In genomic region chr10:130344056-130344455, GRCm38 (mm10) we compare ENCODE assay signal across 40 mouse cellular contexts. TPM values are rescaled to one million over a fixed set of nuclear protein-coding genes. Genes with fewer than 3 reads are reported as not detected.
DNase-seq lines count a peak whose midpoint lies in the region; ATAC-seq and TF ChIP-seq lines count a peak whose summit lies in the region.
"Had no signal": no experiment of that assay in that cellular context is flagged by ENCODE, and none has a peak within 500 bp of the region (broad histone marks: within the 10 kb centered on the region; RNA-seq: fewer than 3 reads in every experiment).

No protein-coding gene starts in this region.

- peak; percentile 84 for ATAC-seq in inflammation-experienced regulatory T-cells, adult 6 months
- ATAC-seq in forebrain, embryonic 14.5 days, result no peak
- ATAC-seq: forebrain, embryonic 16.5 days; liver, embryonic 12.5 days; lung, postnatal 0 days; midbrain, embryonic 16.5 days; Patski had no signal

- peak; percentile 27 for DNase-seq in thymus, postnatal 0 days (ENCODE audit: low spot score)
- no peak for DNase-seq in thymus, postnatal 25 days
- no peak for DNase-seq in MEL (ENCODE audit: low read depth, low spot score)
- DNase-seq in forebrain, embryonic 14.5 days (ENCODE audit: low spot score), result no peak
- no peak for DNase-seq in left cerebral cortex, postnatal 10 days (ENCODE audit: extremely low spot score in 1 of 2, low spot score in 2 of 2)
- DNase-seq in retina, postnatal 1 day, result no peak
- DNase-seq: adrenal gland, postnatal 25 days; cerebellum, adult 18-20 months; cerebellum, postnatal 14 days; heart, adult 2 months; heart, postnatal 4 days; kidney, adult 18-20 months; kidney, postnatal 25 days; lung, adult 18-20 months; right cerebral cortex, postnatal 14 days had no signal

- H3K27ac ChIP-seq in MEL (ENCODE audit: control insufficient read depth, low read depth, low read length), result no peak overlapping the region
- no peak overlapping the region for H3K27ac ChIP-seq in forebrain, embryonic 14.5 days (ENCODE audit: low read depth, low read length)
- H3K27ac ChIP-seq: heart, adult 2 months; hindbrain, embryonic 13.5 days; kidney, embryonic 15.5 days; layer of hippocampus, adult 2 months; left cerebral cortex, adult 2 months; limb, embryonic 13.5 days; liver, embryonic 12.5 days; macrophage; neural tube, embryonic 12.5 days had no signal

- H3K4me1 ChIP-seq in MEL (ENCODE audit: control insufficient read depth in 1 of 2, insufficient read depth in 2 of 2, low read length in 2 of 2), result no peaks in the 10 kb centered on the region
- H3K4me1 ChIP-seq in forebrain, embryonic 14.5 days (ENCODE audit: control insufficient read depth, insufficient read depth, low read length), result no peaks in the 10 kb centered on the region
- H3K4me1 ChIP-seq: heart, embryonic 12.5 days; hindbrain, embryonic 13.5 days; kidney, embryonic 15.5 days; limb, embryonic 13.5 days; liver, embryonic 12.5 days; neural tube, embryonic 12.5 days had no signal

- intact Hi-C loops in left cerebral cortex, postnatal 10 days (cut with DNase I), result no loop called here

- TF ChIP-seq EP300 in MEL (IDR thresholded peaks at IDR 0.05; ENCODE audit: low read depth in 1 of 2, low read length in 2 of 2), result no peak

- H3K79me2 ChIP-seq in MEL (ENCODE audit: control insufficient read depth, insufficient read depth, low read length, poor library complexity), result no peaks in the 10 kb centered on the region

- no peaks in the 10 kb centered on the region for H3K36me3 ChIP-seq in MEL (ENCODE audit: control insufficient read depth in 1 of 2, insufficient read depth in 2 of 2, low read length in 2 of 2)
- H3K36me3 ChIP-seq in forebrain, embryonic 14.5 days (ENCODE audit: control insufficient read depth, insufficient read depth, low read length), result no peaks in the 10 kb centered on the region
- H3K36me3 ChIP-seq: heart, embryonic 12.5 days; hindbrain, embryonic 13.5 days; kidney, embryonic 15.5 days; limb, embryonic 13.5 days; liver, embryonic 12.5 days; neural tube, embryonic 12.5 days had no signal

- TF ChIP-seq POLR2A in MEL (IDR thresholded peaks at IDR 0.05; ENCODE audit: control insufficient read depth in 1 of 2, insufficient read depth in 1 of 2, low read depth in 1 of 2, low read length in 2 of 2, poor library complexity in 1 of 2), result no peak

- H3K4me2 ChIP-seq in forebrain, embryonic 14.5 days (ENCODE audit: low read length), result no peak overlapping the region
- H3K4me2 ChIP-seq: heart, embryonic 12.5 days; hindbrain, embryonic 13.5 days; kidney, embryonic 15.5 days; limb, embryonic 13.5 days; liver, embryonic 12.5 days; midbrain, embryonic 11.5 days; neural tube, embryonic 12.5 days had no signal

- WGBS in forebrain, embryonic 14.5 days, result 94% methylated on average over 1 of the region's 1 CpGs

- no peak for TF ChIP-seq RAD21 in MEL (IDR thresholded peaks at IDR 0.05; ENCODE audit: low read depth, low read length)

- H3K27me3 ChIP-seq in MEL (ENCODE audit: control insufficient read depth in 1 of 2, insufficient read depth in 2 of 2, low read length in 2 of 2), result no peaks in the 10 kb centered on the region
- no peaks in the 10 kb centered on the region for H3K27me3 ChIP-seq in forebrain, embryonic 14.5 days (replicated peaks; ENCODE audit: control insufficient read depth, insufficient read depth, low read length)
- H3K27me3 ChIP-seq: heart, embryonic 12.5 days; hindbrain, embryonic 13.5 days; kidney, embryonic 15.5 days; limb, embryonic 13.5 days; liver, embryonic 12.5 days; neural tube, embryonic 12.5 days; Patski had no signal

- H3K9me3 ChIP-seq in MEL (replicated peaks; ENCODE audit: insufficient read depth, low read length), result no peaks in the 10 kb centered on the region
- no peaks in the 10 kb centered on the region for H3K9me3 ChIP-seq in forebrain, embryonic 14.5 days (replicated peaks; ENCODE audit: control insufficient read depth, low read length)
- H3K9me3 ChIP-seq: G1E; heart, embryonic 12.5 days; hindbrain, embryonic 13.5 days; kidney, embryonic 15.5 days; limb, embryonic 13.5 days; liver, embryonic 12.5 days; neural tube, embryonic 12.5 days had no signal

- H3K4me3 ChIP-seq in MEL (ENCODE audit: control insufficient read depth in 1 of 2, insufficient read depth in 1 of 2, low read depth in 2 of 2, low read length in 2 of 2), result no peak overlapping the region
- no peak overlapping the region for H3K4me3 ChIP-seq in forebrain, embryonic 14.5 days (ENCODE audit: low read depth, low read length)
- H3K4me3 ChIP-seq: heart, adult 2 months; heart, embryonic 12.5 days; hindbrain, embryonic 13.5 days; kidney, embryonic 15.5 days; layer of hippocampus, adult 2 months; left cerebral cortex, adult 2 months; limb, embryonic 13.5 days; liver, embryonic 12.5 days; neural tube, embryonic 12.5 days had no signal

- no peak overlapping the region for H3K9ac ChIP-seq in MEL (ENCODE audit: control insufficient read depth, low read depth, low read length, poor library complexity, severe bottlenecking)
- H3K9ac ChIP-seq in forebrain, embryonic 14.5 days (ENCODE audit: low read length), result no peak overlapping the region
- H3K9ac ChIP-seq: heart, embryonic 12.5 days; hindbrain, embryonic 13.5 days; kidney, embryonic 15.5 days; limb, embryonic 13.5 days; liver, embryonic 12.5 days; neural tube, embryonic 12.5 days had no signal

- TF ChIP-seq CTCF in MEL (IDR thresholded peaks at IDR 0.05 in 2 of 3, conservative IDR thresholded peaks at IDR 0.05 in 1 of 3; ENCODE audit: control insufficient read depth in 1 of 3, insufficient read depth in 1 of 3, low read depth in 2 of 3, low read length in 3 of 3, poor library complexity in 1 of 3, severe bottlenecking in 1 of 3), result no peak

TF ChIP-seq in MEL, 35 proteins besides CTCF, POLR2A, EP300 and RAD21:
- TF ChIP-seq GATA1 (IDR thresholded peaks at IDR 0.05; ENCODE audit: low read depth, low read length) (0 out of 2 replicates have a peak, but pooled peaks have one; percentile 7), KAT2A (conservative IDR thresholded peaks at IDR 0.05; ENCODE audit: low read depth, low read length) (no peak)

RNA-seq across cellular contexts. Expression of gene Tespa1, which starts 21.4 kb away (rescaled TPM):
- 143 and 188 TPM in 2 replicates for polyA plus RNA-seq in thymus, postnatal 0 days (2015; fragmentation: Nextera tagmentation; extraction: Ambion mirVana)
- 2.7 and 7.8 TPM in 2 replicates for total RNA-seq in MEL (2012; rRNA removed)
- polyA plus RNA-seq in MEL (2012; ENCODE audit: insufficient read depth in 1 of 2, insufficient read length in 2 of 2, low read depth in 1 of 2, low replicate concordance in 2 of 2, missing spikeins in 1 of 2), result 1 to 10 TPM in 1 of 2 experiments, not detected in 1; 3.5 TPM
- 100 to 1,000 TPM; 183 to 507 (median 400) TPM for polyA plus RNA-seq in inflammation-experienced regulatory T-cells, adult 6 months (2017; shearing (Covaris generic))
- not detected in 2 replicates for polyA plus RNA-seq in forebrain, embryonic 14.5 days (2014; fragmentation: Nextera tagmentation; extraction: Ambion mirVana)
- total RNA-seq in left cerebral cortex, postnatal 10 days (2021), result 1 to 10 TPM; 1.8 to 2.4 TPM
- polyA plus RNA-seq: brain, embryonic 14.5 days; forebrain, embryonic 16.5 days; heart, postnatal 0 days; hindbrain, embryonic 13.5 days; midbrain, embryonic 16.5 days; testis, adult 2 months had no signal

RNA-seq across cellular contexts. Expression of gene Vmn2r84, which starts 50.1 kb away (rescaled TPM):
- 0.68 and 1.4 TPM in 2 replicates for polyA plus RNA-seq in thymus, postnatal 0 days (2015; fragmentation: Nextera tagmentation; extraction: Ambion mirVana)
- 0.03 TPM in 1 of 2 replicates, not detected in the other for total RNA-seq in MEL (2012; rRNA removed)
- under 1 TPM in 1 of 2 experiments, not detected in 1; 0.01 TPM for polyA plus RNA-seq in MEL (2012; ENCODE audit: insufficient read depth in 1 of 2, insufficient read length in 2 of 2, low read depth in 1 of 2, low replicate concordance in 2 of 2, missing spikeins in 1 of 2)
- polyA plus RNA-seq in inflammation-experienced regulatory T-cells, adult 6 months (2017; shearing (Covaris generic)), result 1 to 10 TPM; 1.2 to 2.5 (median 2.2) TPM
- not detected in 2 replicates for polyA plus RNA-seq in forebrain, embryonic 14.5 days (2014; fragmentation: Nextera tagmentation; extraction: Ambion mirVana)
- under 1 TPM; 0.17 to 0.32 TPM for total RNA-seq in left cerebral cortex, postnatal 10 days (2021)
- total RNA-seq: adrenal gland, adult 18-20 months; adrenal gland, postnatal 25 days; gastrocnemius, adult 8-10 months; gastrocnemius, postnatal 4 days; heart, adult 2 months; heart, postnatal 4 days had no signal
- polyA plus RNA-seq: embryonic facial prominence, embryonic 11.5 days; forebrain, embryonic 16.5 days; G1E; heart, adult 2 months; heart, embryonic 12.5 days; heart, postnatal 0 days; hindbrain, embryonic 13.5 days; kidney, embryonic 15.5 days; limb, embryonic 13.5 days; lung, postnatal 0 days; macrophage; midbrain, embryonic 11.5 days; neural tube, embryonic 12.5 days; Patski; small intestine, adult 2 months; stomach, embryonic 14.5 days; testis, adult 2 months had no signal
